Comparison of ENCODE assay signal across 8 mouse cellular contexts in genomic region chr2:58476956-58477715, GRCm38 (mm10). TPM values are rescaled to one million over a fixed set of nuclear protein-coding genes. Genes with fewer than 3 reads are reported as not detected.
DNase-seq lines count a peak whose midpoint lies in the region; TF ChIP-seq lines count a peak whose summit lies in the region.

No protein-coding gene starts in this region.

- peaks cover 2% of the 10 kb centered on the region; the same call in 1 of the 2 replicates for H3K36me3 ChIP-seq in kidney, adult 2 months (ENCODE audit: control insufficient read depth, insufficient read depth, low read length)
- H3K36me3 ChIP-seq in thymus, adult 2 months (ENCODE audit: control insufficient read depth, insufficient read depth, low read length): no peaks in the 10 kb centered on the region

- intact Hi-C loops in left cerebral cortex, postnatal 4 days (cut with DNase I): loop anchor here (2.0 kb wide), 2 partner anchors 90 to 188 kb away; partner anchors contain the start of genes Acvr1 and Upp2

- no peak overlapping the region for H3K4me3 ChIP-seq in kidney, adult 2 months (ENCODE audit: insufficient read depth, low read depth, low read length)
- H3K4me3 ChIP-seq in thymus, adult 2 months (ENCODE audit: control insufficient read depth, insufficient read depth, low read length): no peak overlapping the region

- WGBS in kidney, adult 2 months: 56% methylated on average over 12 of the region's 12 CpGs
- WGBS in thymus, adult 2 months: 73% methylated on average over 12 of the region's 12 CpGs

- peak; percentile 79 for DNase-seq in 416B (ENCODE audit: low read depth)
- peak; percentile 85 for DNase-seq in adrenal gland, adult 2 months
- DNase-seq in embryo, embryonic 10 days (ENCODE audit: low spot score): peak; percentile 75
- peak; percentile 42 for DNase-seq in gastrocnemius, postnatal 25 days
- peak; percentile 88 for DNase-seq in kidney, adult 2 months
- DNase-seq in left cerebral cortex, postnatal 4 days: peak; percentile 87
- DNase-seq in neural tube, embryonic 10.5 days (ENCODE audit: extremely low spot score, low spot score): peak; percentile 81
- DNase-seq in thymus, adult 2 months: peak; percentile 49

- TF ChIP-seq POLR2A in kidney, adult 2 months (IDR thresholded peaks at IDR 0.05; ENCODE audit: low read depth, low read length): no peak
- no peak for TF ChIP-seq POLR2A in thymus, adult 2 months (IDR thresholded peaks at IDR 0.05; ENCODE audit: control insufficient read depth, extremely low read depth, insufficient read depth, low read length, poor library complexity)

- H3K27ac ChIP-seq in kidney, adult 2 months (ENCODE audit: insufficient read depth, low read depth, low read length): no peak overlapping the region
- no peak overlapping the region for H3K27ac ChIP-seq in thymus, adult 2 months (ENCODE audit: control insufficient read depth, insufficient read depth, low read length)

- no peaks in the 10 kb centered on the region for H3K27me3 ChIP-seq in kidney, adult 2 months (replicated peaks; ENCODE audit: control insufficient read depth, insufficient read depth, low read length)
- H3K27me3 ChIP-seq in thymus, adult 2 months (ENCODE audit: control insufficient read depth, insufficient read depth, low read length): no peaks in the 10 kb centered on the region

- peak; percentile 77 for TF ChIP-seq CTCF in kidney, adult 2 months (conservative IDR thresholded peaks at IDR 0.05; ENCODE audit: insufficient read depth, insufficient read length, low read depth, low read length)
- no peak for TF ChIP-seq CTCF in thymus, adult 2 months (IDR thresholded peaks at IDR 0.05; ENCODE audit: borderline replicate concordance, control insufficient read depth, extremely low read depth, insufficient read depth, low read length, poor library complexity)

- H3K4me1 ChIP-seq in kidney, adult 2 months (ENCODE audit: control insufficient read depth, insufficient read depth, low read length): no peaks in the 10 kb centered on the region
- H3K4me1 ChIP-seq in thymus, adult 2 months (replicated peaks; ENCODE audit: control insufficient read depth, insufficient read depth, low read length): 0 out of 2 replicates have a peak, but pooled peaks cover 4% of the 10 kb centered on the region

RNA-seq across cellular contexts. Expression of gene Gm17409, which starts 7.2 kb away (rescaled TPM):
- not detected for total RNA-seq in adrenal gland, adult 2 months (2021)
- not detected in 2 replicates for polyA plus RNA-seq in adrenal gland, adult 2 months (2012; rRNA removed)
- total RNA-seq in gastrocnemius, postnatal 25 days (2021): not detected
- not detected in 2 replicates for polyA plus RNA-seq in kidney, adult 2 months (2012; rRNA removed)
- total RNA-seq in left cerebral cortex, postnatal 4 days (2021): not detected
- polyA plus RNA-seq in thymus, adult 2 months (2012; rRNA removed): not detected in 2 replicates
